Mouse (Mus musculus): Measurements from ENCODE around the gene Cdkal1. TPM values are rescaled to one million over a fixed set of nuclear protein-coding genes. Genes with fewer than 3 reads are reported as not detected.

Gene Cdkal1
- polyA plus RNA-seq, 1 experiment from 2014 or later = 33.9 TPM

DNA sequence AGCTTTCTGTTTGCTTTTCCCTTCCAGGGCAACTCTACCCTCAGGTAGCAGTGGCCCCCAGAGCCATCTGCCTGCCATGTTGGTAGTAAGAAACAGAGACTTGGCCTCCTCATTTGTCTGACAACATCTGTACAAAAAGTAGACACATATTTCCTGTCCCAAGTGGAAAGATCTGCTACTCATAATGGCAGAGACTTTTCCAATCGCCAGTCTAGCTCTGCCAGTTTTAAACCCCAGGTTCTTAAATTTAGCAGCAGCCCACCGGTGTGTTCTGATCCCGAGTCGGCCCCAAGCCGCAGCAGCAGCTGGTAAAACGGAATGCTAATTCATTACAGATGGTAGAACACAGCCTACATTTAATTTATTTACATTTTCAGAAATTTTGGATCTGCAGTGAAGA is 251.9 kb downstream of the Cdkal1 start:
- H3K4me1 ChIP-seq (replicated peaks; ENCODE audit: control insufficient read depth, insufficient read depth, low read length) = no peaks in the 10 kb centered on the region
- no peak for DNase-seq (ENCODE audit: low spot score)
- H3K4me3 ChIP-seq (ENCODE audit: low read depth, low read length) = no peak overlapping the region
- 82% methylated on average over 6 of the region's 6 CpGs for WGBS
- no peak overlapping the region for H3K9ac ChIP-seq (ENCODE audit: low read length)
- H3K27me3 ChIP-seq (replicated peaks; ENCODE audit: control insufficient read depth, insufficient read depth, low read length) = no peaks in the 10 kb centered on the region
- no peak overlapping the region for H3K4me2 ChIP-seq (ENCODE audit: low read length)
- ATAC-seq (replicated peaks; ENCODE audit: low FRiP score, low TSS enrichment, low read depth) = no peak
- H3K9me3 ChIP-seq (ENCODE audit: control insufficient read depth, low read length) = no peaks in the 10 kb centered on the region
- H3K27ac ChIP-seq (ENCODE audit: low read depth) = no peak overlapping the region
- no peaks in the 10 kb centered on the region for H3K36me3 ChIP-seq (ENCODE audit: control insufficient read depth, insufficient read depth, low read length)

DNA sequence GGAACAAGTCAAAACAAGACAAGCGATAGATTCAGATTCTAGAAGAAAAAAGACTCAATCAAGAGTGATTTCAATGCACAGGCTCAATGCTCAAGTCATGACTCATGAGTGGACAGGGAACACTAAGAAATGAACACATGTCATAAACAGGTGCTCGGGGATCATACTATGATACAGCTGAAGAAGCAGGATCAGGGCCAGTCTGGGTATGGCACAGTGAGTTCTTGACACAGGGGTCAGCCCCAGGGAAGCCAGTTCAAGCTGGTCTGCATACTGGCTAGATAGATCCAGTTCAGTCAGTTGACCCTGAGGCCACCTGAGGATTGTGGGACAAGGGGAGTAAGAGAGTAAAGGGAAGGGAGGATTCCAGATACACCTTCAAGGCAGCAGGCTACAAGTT is 254.4 kb downstream of the Cdkal1 start:
- no peak for ATAC-seq (replicated peaks; ENCODE audit: low FRiP score, low TSS enrichment, low read depth)

DNA sequence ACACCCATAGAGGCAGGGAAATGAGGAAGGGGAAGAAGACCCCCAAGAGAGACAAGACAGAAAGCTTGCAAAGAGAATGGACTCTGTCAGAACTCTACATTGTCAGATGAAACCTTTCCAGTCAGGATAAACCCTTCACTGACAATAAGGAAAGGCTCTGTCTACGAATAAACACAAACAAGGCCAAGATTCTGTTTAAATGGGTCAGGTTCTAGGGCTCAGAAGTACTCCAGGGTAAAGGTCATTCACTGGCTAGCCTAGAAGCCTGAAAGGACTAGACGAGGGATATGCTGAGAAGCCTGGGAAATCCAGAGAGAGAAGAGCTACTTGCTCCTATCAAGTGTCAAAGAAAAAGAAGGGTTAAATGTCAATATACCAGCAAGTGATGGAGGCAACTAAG is 255.8 kb downstream of the Cdkal1 start:
- Histone ChIP-seq H3K27ac (ENCODE audit: low read depth) (no peak overlapping the region), H3K4me3 (ENCODE audit: low read depth, low read length) (no peak overlapping the region), H3K4me2 (ENCODE audit: low read length) (no peak overlapping the region), H3K9me3 (ENCODE audit: control insufficient read depth, low read length) (no peaks in the 10 kb centered on the region), H3K27me3 (replicated peaks; ENCODE audit: control insufficient read depth, insufficient read depth, low read length) (no peaks in the 10 kb centered on the region), H3K36me3 (ENCODE audit: control insufficient read depth, insufficient read depth, low read length) (no peaks in the 10 kb centered on the region), H3K4me1 (replicated peaks; ENCODE audit: control insufficient read depth, insufficient read depth, low read length) (no peaks in the 10 kb centered on the region), H3K9ac (ENCODE audit: low read length) (no peak overlapping the region)
- ATAC-seq (replicated peaks; ENCODE audit: low FRiP score, low TSS enrichment, low read depth) (no peak), DNase-seq (ENCODE audit: low spot score) (no peak)
- 63% methylated on average over 2 of the region's 2 CpGs for WGBS

More for the DNA sequence above, 254.4 kb downstream of the Cdkal1 start:
- Histone ChIP-seq H3K27me3 (replicated peaks; ENCODE audit: control insufficient read depth, insufficient read depth, low read length) (no peaks in the 10 kb centered on the region), H3K4me1 (replicated peaks; ENCODE audit: control insufficient read depth, insufficient read depth, low read length) (no peaks in the 10 kb centered on the region), H3K4me2 (ENCODE audit: low read length) (no peak overlapping the region), H3K9ac (ENCODE audit: low read length) (no peak overlapping the region), H3K27ac (ENCODE audit: low read depth) (no peak overlapping the region), H3K9me3 (ENCODE audit: control insufficient read depth, low read length) (no peaks in the 10 kb centered on the region), H3K4me3 (ENCODE audit: low read depth, low read length) (no peak overlapping the region), H3K36me3 (ENCODE audit: control insufficient read depth, insufficient read depth, low read length) (no peaks in the 10 kb centered on the region)
- DNase-seq (ENCODE audit: low spot score) = no peak
- 98% methylated on average over 2 of the region's 2 CpGs for WGBS

DNA sequence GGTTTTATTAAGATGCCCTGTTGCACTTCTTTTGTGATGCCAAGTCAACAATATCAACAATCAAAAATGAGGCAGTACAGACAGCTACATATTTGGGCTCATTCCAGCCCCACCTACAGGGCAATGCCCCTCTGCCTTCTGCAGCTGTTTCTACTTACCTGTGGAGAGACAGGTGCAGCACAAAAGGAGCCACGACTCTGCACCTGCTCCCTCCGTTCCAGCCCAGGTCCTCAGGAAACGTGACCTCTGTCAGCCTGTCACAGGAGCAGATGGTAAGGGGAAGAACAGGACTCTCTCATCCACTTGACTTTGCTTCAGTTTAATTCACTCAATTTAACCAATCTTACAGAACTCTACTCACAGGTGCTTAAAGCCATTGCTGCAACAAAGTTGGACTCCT is 258.7 kb downstream of the Cdkal1 start:
- Histone ChIP-seq H3K4me3 (ENCODE audit: low read depth, low read length) (no peak overlapping the region), H3K27ac (ENCODE audit: low read depth) (no peak overlapping the region), H3K36me3 (ENCODE audit: control insufficient read depth, insufficient read depth, low read length) (no peaks in the 10 kb centered on the region), H3K4me1 (replicated peaks; ENCODE audit: control insufficient read depth, insufficient read depth, low read length) (no peaks in the 10 kb centered on the region), H3K4me2 (ENCODE audit: low read length) (no peak overlapping the region), H3K9me3 (ENCODE audit: control insufficient read depth, low read length) (peaks cover 8% of the 10 kb centered on the region), H3K9ac (ENCODE audit: low read length) (no peak overlapping the region), H3K27me3 (replicated peaks; ENCODE audit: control insufficient read depth, insufficient read depth, low read length) (no peaks in the 10 kb centered on the region)
- 56% methylated on average over 3 of the region's 3 CpGs for WGBS
- DNase-seq (ENCODE audit: low spot score) = no peak
- ATAC-seq (replicated peaks; ENCODE audit: low FRiP score, low TSS enrichment, low read depth) = no peak

DNA sequence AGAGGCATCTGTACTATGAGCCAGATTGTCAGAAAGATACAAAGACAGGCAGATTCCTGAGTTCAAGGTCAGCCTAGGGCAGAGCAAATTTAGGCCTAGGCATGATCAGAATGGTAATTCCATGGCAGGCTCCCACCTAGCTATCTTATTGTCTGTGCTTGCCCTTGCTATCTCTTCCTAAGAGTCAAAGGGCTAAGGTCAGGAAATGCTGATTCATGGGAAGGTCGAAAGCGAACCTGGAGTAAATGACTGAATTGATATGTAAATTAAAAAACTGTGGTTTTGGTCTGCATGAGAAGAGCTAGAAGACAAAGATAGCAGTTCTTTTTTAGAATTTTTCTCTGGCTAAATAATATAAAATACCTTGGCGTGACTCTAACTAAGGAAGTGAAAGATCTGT is 262.4 kb downstream of the Cdkal1 start:
- Histone ChIP-seq H3K9me3 (ENCODE audit: control insufficient read depth, low read length) (peaks cover 8% of the 10 kb centered on the region), H3K9ac (ENCODE audit: low read length) (no peak overlapping the region), H3K36me3 (ENCODE audit: control insufficient read depth, insufficient read depth, low read length) (no peaks in the 10 kb centered on the region), H3K27ac (ENCODE audit: low read depth) (no peak overlapping the region), H3K4me2 (ENCODE audit: low read length) (no peak overlapping the region), H3K4me3 (ENCODE audit: low read depth, low read length) (no peak overlapping the region), H3K27me3 (replicated peaks; ENCODE audit: control insufficient read depth, insufficient read depth, low read length) (no peaks in the 10 kb centered on the region), H3K4me1 (replicated peaks; ENCODE audit: control insufficient read depth, insufficient read depth, low read length) (no peaks in the 10 kb centered on the region)
- 90% methylated on average over 3 of the region's 3 CpGs for WGBS
- no peak for DNase-seq (ENCODE audit: low spot score)
- ATAC-seq (replicated peaks; ENCODE audit: low FRiP score, low TSS enrichment, low read depth) = no peak

DNA sequence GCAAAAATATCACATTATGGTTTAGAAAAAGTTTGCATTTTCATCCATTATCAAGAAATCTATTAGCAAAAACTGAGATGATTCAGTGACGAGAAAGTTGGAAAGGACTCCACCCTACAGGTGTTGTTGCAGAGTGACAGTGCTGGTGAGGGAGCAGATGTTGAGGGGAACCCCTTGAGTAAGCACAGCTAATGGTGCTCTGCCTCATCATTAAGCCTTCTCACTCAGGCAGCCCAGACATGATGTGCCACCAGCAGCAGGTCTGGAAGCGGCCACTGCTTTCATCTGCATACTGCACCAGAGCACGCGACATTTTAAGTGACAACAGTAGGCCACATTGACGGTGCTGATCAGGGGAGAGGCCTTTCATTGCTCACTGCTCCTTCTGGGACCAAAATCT is 264.8 kb downstream of the Cdkal1 start:
- DNase-seq (ENCODE audit: low spot score) = no peak
- ATAC-seq (replicated peaks; ENCODE audit: low FRiP score, low TSS enrichment, low read depth) = no peak
- Histone ChIP-seq H3K27ac (ENCODE audit: low read depth) (no peak overlapping the region), H3K36me3 (ENCODE audit: control insufficient read depth, insufficient read depth, low read length) (no peaks in the 10 kb centered on the region), H3K27me3 (replicated peaks; ENCODE audit: control insufficient read depth, insufficient read depth, low read length) (no peaks in the 10 kb centered on the region), H3K4me1 (replicated peaks; ENCODE audit: control insufficient read depth, insufficient read depth, low read length) (no peaks in the 10 kb centered on the region), H3K4me2 (ENCODE audit: low read length) (no peak overlapping the region), H3K4me3 (ENCODE audit: low read depth, low read length) (no peak overlapping the region), H3K9me3 (ENCODE audit: control insufficient read depth, low read length) (peaks cover 8% of the 10 kb centered on the region), H3K9ac (ENCODE audit: low read length) (no peak overlapping the region)
- 90% methylated on average over 5 of the region's 5 CpGs for WGBS

DNA sequence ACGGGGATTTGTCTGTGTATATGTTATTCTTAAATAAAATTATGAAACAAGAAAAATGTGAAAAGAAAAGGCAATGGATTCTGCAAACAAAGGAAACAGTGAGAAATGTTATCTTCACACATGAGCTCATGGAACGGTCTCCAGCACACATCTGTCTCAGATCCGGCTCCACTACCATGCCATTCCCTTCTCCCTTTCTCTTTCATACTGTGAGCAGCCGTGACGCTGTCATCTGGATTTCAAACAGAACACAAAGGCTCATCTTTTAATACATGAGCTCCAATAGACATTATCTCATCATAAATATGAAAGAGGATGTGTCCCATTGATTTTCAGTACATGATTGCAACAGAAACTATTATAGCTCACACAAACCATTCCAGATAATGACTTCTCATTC is 265.3 kb downstream of the Cdkal1 start:
- Histone ChIP-seq H3K4me3 (ENCODE audit: low read depth, low read length) (no peak overlapping the region), H3K9ac (ENCODE audit: low read length) (no peak overlapping the region), H3K9me3 (ENCODE audit: control insufficient read depth, low read length) (peaks cover 8% of the 10 kb centered on the region), H3K4me1 (replicated peaks; ENCODE audit: control insufficient read depth, insufficient read depth, low read length) (no peaks in the 10 kb centered on the region), H3K27ac (ENCODE audit: low read depth) (no peak overlapping the region), H3K27me3 (replicated peaks; ENCODE audit: control insufficient read depth, insufficient read depth, low read length) (no peaks in the 10 kb centered on the region), H3K36me3 (ENCODE audit: control insufficient read depth, insufficient read depth, low read length) (no peaks in the 10 kb centered on the region), H3K4me2 (ENCODE audit: low read length) (no peak overlapping the region)
- WGBS = 92% methylated on average over 5 of the region's 5 CpGs
- no peak for DNase-seq (ENCODE audit: low spot score)
- ATAC-seq (replicated peaks; ENCODE audit: low FRiP score, low TSS enrichment, low read depth) = no peak

DNA sequence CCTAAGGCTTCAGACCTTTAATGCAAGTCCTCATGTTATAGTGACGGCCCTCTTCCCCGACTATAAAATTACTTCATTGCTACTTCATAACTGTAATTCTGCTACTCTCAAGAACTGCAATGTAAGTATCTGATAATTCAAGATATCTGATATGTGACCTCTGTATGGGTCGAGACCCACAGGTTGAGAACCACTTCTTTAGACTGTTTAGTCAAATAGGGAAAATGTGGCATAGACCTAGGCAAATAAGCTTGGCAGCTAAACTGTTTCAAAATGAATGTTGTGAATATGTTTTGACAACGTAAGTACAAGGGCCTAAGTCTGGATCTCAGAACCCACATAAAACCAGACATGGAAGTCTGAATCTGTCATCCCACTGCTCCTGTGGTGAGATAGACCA is 266.8 kb downstream of the Cdkal1 start:
- H3K27me3 ChIP-seq (replicated peaks; ENCODE audit: control insufficient read depth, insufficient read depth, low read length) = no peaks in the 10 kb centered on the region
- no peak for ATAC-seq (replicated peaks; ENCODE audit: low FRiP score, low TSS enrichment, low read depth)
- no peak overlapping the region for H3K9ac ChIP-seq (ENCODE audit: low read length)
- 88% methylated on average over 4 of the region's 4 CpGs for WGBS
- peaks cover 8% of the 10 kb centered on the region for H3K9me3 ChIP-seq (ENCODE audit: control insufficient read depth, low read length)
- H3K4me2 ChIP-seq (ENCODE audit: low read length) = no peak overlapping the region
- H3K4me1 ChIP-seq (replicated peaks; ENCODE audit: control insufficient read depth, insufficient read depth, low read length) = no peaks in the 10 kb centered on the region
- no peaks in the 10 kb centered on the region for H3K36me3 ChIP-seq (ENCODE audit: control insufficient read depth, insufficient read depth, low read length)
- H3K4me3 ChIP-seq (ENCODE audit: low read depth, low read length) = no peak overlapping the region
- no peak overlapping the region for H3K27ac ChIP-seq (ENCODE audit: low read depth)
- DNase-seq (ENCODE audit: low spot score) = no peak

DNA sequence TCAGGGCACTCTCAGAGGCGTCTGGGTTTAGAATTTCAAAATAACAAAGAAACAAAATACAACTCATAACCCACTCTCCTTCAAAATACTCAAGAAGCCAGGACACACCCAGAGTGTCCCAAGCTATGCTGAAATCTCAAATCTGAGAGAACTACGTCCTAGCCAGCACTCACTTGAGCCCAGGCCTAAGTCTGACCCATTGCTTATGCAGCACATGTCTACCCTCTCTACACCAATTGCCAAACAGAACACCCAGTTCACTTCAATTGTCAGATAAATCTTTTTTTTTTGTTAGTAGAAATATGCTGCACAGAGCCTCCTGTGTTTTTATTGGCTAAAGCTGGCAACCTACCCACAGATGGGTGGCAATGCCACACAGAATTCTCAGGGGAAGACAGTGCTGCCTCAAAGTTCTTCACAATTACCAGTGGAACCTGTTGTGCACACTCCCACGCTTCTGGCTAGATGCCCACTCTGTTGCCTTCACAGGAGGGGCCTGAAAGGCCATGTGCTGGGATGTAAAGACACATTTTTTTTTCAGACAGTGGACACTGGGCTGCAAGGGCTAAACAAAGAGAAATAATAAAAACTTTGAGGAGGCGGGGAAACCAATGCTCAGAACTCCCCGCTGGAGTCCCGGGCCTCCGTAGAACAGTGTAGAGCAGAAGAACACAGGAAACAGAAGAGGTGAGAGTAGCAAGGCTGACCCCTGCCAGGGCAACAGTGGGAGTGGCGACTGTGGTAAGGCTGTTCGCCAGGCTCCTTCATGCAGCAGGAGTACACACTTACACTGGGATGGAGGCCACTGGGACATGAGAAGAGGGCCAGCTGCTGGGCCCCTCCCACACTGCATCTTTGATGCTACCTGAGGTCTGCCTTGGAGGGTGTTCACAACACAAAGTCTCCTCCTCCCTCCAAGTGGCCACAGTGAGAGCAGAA is 273.4 kb downstream of the Cdkal1 start:
- 73% methylated on average over 9 of the region's 9 CpGs for WGBS
- ATAC-seq (replicated peaks; ENCODE audit: low FRiP score, low TSS enrichment, low read depth) = 0 out of 2 replicates have a peak, but pooled peaks have one; percentile 27
- no peaks in the 10 kb centered on the region for H3K9me3 ChIP-seq (ENCODE audit: control insufficient read depth, low read length)
- no peak overlapping the region for H3K9ac ChIP-seq (ENCODE audit: low read length)
- no peaks in the 10 kb centered on the region for H3K4me1 ChIP-seq (replicated peaks; ENCODE audit: control insufficient read depth, insufficient read depth, low read length)
- no peak overlapping the region for H3K27ac ChIP-seq (ENCODE audit: low read depth)
- H3K27me3 ChIP-seq (replicated peaks; ENCODE audit: control insufficient read depth, insufficient read depth, low read length) = no peaks in the 10 kb centered on the region
- no peak overlapping the region for H3K4me3 ChIP-seq (ENCODE audit: low read depth, low read length)
- H3K36me3 ChIP-seq (ENCODE audit: control insufficient read depth, insufficient read depth, low read length) = no peaks in the 10 kb centered on the region
- no peak for DNase-seq (ENCODE audit: low spot score)
- H3K4me2 ChIP-seq (ENCODE audit: low read length) = no peak overlapping the region

Data from intestine, embryonic 14.5 days (tissue).